Mouse (Mus musculus): ENCODE results near the gene Capn1. TPM values are rescaled to one million over a fixed set of nuclear protein-coding genes. Genes with fewer than 3 reads are reported as not detected.
"Not testable (repeated sequence)": the region's sequence is repeated elsewhere in the genome, so short reads cannot be mapped to it uniquely, and the experiment has no call there.

Gene Capn1
- 10 to 100 TPM; 48.8 to 56.7 TPM for polyA plus RNA-seq (2017; shearing (Covaris generic))

DNA sequence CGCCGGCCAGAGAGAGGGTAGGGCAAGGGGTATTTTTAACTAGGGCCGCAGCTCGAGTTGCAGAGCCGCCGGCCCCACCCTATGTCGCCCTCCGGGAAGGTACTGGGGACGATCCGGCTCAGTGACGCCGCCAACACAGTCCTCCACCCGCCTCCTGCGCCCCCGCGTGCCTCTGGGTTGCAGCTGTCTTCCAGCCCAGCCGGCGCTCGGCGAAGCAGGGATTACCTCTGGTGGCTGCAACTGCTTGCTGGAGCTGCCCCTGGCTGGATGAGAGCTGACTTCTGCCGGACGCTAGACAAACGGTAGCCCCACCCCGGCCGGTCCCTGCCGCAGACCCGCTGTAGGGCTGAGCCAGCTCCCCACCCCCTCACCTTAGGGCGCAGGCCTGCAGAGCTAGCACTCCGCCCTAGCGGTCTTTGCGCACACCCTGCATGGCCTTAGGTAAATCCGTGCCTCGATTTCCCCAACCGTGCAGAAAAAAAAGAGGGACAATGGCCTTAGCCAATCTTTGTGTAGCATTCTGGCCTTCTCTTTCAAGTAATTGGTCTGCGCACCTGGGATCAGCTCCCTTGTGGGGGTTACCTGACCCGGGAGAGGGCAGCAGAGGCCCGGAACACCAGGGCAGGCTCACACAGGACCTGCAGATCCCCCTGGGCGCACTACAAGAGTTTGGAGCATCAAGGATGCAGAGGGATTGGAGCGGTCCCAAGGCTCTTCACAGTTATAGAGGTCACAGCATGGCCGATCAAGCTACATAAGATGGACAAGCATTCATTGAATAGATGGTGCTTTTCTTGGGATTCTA, at the start of gene Capn1:
Capn1 (minus strand) TSS at position 387 of the 805 bp plus-strand sequence.
- ATAC-seq = peak; percentile 64

DNA sequence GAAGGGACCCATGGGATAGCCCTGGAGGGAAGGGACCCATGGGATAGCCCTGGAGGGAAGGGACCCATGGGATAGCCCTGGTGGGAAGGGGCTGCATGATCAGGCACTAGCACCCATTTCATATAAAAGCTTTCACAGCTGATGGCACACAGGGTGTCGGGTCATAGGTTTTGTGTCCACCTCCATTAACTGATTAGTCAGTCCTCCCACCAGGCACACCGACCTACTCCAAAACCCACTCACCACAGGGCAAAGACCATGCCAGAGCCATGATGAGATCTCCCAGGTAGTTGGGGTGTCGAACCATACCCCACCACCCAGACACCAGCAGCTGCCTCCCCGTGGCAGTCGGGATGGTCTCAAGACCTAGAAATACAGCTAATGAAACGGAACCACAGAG, 47.4 kb upstream of the Capn1 start:
- no peak for ATAC-seq

DNA sequence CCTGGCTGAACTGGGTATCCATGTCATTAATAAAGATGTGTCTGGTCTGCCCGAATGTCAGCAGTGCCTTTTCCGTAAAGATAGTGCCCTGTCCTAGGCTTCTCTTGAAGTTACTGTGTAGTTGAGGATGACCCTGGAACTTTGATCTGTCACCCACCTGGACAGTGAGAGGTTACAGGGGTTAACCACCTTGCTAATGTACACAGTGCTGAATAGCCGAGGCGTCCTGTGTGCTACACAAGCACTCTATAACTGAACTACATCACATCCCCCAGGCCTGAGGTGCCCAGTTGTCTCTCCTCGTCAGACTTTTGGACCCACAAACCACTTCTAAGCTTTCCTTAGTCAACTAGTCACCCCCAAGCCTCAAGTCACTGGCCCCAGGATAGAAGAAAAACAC, 46.7 kb upstream of the Capn1 start:
- no peak for ATAC-seq

GRCm38 (mm10) chr19:6061641-6062302, 46.1 kb upstream of the Capn1 start:
- peak; percentile 22 for ATAC-seq

- peak; percentile 83 for ATAC-seq
These were observed 45.4 kb upstream of the Capn1 start, which contains the start of gene Znhit2 for GRCm38 (mm10) chr19:6061021-6061533. Gene Znhit2 (plus strand): TSS chr19:6061192.

- ATAC-seq = no peak
These were observed 43.3 kb upstream of the Capn1 start for GRCm38 (mm10) chr19:6058966-6059365.

DNA sequence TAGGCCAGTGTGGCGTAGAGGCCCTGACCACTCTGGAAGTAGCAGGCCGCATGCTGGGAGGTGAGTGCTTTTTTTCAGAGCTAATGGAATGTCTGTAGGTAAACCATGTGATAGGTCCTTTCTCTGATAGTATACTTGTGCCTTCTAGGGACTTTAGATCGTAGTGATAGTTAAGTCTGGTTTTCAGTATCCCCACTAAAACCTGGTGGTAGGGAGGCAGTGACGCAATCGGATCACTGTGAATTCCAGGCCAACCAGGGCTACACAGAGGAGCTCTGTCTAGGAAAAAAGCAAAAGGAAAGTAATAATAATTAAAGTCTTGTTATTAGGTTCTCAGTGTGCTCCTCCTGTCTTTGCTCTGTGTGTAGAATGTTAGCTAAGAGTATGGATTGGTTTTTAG, 42.8 kb upstream of the Capn1 start:
- ATAC-seq = no peak

GRCm38 (mm10) chr19:6057313-6058096, 41.8 kb upstream of the Capn1 start, which contains the start of the genes Mrpl49 and Fau:
Gene Mrpl49 (minus strand): TSS chr19:6057785.
Gene Fau (plus strand): TSS chr19:6057844.
- peak; percentile 68 for ATAC-seq

DNA sequence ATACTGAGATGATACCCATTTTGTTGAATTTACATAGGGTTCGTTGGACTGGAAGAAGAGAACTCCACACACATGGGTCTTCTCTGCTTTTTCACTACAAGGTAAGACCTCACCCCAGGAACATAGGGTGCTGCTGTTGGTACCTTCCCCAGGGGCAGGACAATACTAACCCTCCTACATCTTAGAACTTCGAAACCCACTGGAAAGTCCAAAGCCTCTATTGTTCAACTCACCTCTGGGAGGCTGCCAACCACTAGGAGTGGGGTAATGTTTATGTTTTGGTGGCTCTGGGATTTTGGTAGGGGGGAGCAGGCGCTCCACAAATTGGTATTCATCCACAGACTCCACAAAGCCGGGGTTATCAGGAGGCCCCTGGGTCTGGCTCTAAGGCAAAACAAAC, 41.0 kb upstream of the Capn1 start:
- ATAC-seq = no peak

- ATAC-seq = no peak
These were observed 38.6 kb upstream of the Capn1 start for GRCm38 (mm10) chr19:6054296-6054695.

DNA sequence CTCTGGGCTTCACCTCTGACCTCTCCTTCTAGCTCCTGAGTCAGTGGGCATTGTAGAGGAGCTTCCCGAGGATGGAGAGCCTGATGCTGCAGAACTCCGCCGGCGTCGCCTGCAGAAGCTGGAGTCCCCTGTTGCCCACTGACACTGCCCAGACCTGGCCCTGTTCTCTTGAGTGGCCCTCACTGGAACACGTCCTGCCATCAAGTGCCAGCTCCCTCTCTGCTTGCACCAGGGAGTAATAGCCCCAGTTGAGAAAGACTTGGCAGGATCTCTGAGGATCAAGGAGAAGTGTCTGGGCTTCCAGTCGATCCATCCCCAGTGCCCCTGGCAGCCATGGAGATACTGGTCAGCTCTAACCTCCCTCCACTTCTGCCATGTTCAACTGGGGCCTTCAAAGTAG, 36.8 kb upstream of the Capn1 start:
- no peak for ATAC-seq

GRCm38 (mm10) chr19:6048681-6049410, 33.1 kb upstream of the Capn1 start:
- no peak for ATAC-seq

DNA sequence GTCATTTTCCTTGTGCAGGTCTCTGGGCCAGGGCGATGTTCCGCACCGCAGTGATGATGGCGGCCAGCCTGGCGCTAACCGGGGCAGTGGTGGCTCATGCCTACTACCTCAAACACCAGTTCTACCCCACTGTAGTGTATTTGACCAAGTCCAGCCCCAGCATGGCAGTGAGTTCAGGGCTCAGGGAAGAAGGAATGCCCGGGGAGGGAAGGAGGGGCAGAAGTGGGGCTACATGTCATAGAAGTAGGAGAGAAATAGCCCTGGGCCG, 32.1 kb upstream of the Capn1 start:
- no peak for ATAC-seq

DNA sequence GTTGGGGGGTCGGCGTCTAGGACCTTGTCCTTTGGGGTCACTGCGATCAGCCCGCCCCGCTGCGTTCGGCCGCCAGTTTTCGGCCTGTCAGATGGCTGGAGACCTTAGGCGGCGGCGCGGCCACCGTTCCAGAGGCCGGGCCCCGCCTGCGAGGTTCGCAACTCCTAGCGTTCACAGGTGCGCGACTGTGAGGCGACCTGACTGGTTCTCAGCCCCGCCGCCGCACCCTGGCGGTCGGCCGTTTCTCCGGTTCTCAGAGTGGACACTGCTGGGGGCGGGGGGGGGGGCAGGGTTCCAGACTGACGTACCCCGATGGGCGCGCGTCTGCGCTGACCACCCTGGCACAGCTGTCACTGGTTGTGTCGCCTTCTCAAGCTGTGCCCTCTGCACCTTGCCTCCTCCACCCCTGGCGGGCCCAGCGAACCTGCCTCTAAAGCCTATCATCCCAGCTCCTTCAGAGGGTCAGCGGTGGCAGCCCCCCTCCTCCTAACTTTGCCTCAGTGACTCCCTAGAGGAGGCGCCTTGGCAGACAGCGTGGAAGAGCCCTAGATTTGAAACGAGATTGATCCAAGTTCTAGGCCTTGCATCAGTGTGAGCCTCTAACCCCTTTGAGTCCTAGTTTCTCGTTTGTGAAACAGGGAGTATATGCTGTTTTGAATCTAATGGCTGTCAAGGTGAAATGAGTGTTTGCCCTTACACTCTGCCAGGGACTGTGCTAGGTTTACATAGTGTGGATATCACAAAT, 31.6 kb upstream of the Capn1 start:
- ATAC-seq = no peak

- peak; percentile 89 for ATAC-seq
These were observed 30.8 kb upstream of the Capn1 start, which contains the start of gene Syvn1 for GRCm38 (mm10) chr19:6046294-6047153. Gene Syvn1 (plus strand): TSS chr19:6046576.

DNA sequence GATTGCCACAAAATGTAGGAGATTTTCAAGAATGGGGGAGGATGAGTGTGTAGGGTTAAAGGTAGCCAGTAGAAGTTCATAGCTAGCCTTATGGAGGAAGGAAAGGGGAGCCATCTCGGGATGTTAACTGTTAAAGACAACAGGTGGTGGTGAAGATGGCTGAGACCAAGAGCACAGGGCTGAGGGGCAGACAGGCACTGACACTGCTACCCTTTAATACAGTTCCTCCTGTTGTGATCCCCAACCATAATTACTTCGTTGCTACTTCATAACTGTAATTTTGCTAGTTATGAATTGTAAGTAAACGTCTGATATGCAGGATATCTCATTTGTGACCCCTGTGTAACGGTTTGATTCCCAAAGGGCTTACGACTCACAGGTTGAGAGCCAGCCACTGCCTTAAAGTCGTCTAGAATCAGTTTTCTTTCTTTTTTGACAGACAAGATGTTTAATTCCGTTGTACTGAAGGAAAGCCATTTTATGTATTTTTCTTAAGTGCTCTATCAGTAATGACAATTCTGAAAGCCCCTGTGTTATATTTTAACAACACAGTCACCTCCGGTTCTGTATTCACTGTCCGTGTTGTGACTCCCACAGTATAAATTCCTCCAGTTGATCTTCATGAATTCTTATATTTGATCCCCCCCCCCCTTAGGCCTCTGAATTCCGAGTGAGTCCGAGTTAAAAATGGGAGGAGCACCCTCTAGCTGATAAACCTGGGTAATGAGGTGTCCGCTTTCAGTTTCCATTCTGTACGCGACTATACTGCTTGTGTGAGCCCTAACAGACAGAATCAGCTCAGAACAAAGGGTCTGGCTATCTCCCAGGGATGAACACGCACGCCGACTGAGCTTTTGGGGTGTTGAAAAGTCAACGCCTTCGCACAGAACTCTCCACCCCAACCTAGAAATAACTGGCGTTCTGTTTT, 29.9 kb upstream of the Capn1 start:
- peak; percentile 33 for ATAC-seq

DNA sequence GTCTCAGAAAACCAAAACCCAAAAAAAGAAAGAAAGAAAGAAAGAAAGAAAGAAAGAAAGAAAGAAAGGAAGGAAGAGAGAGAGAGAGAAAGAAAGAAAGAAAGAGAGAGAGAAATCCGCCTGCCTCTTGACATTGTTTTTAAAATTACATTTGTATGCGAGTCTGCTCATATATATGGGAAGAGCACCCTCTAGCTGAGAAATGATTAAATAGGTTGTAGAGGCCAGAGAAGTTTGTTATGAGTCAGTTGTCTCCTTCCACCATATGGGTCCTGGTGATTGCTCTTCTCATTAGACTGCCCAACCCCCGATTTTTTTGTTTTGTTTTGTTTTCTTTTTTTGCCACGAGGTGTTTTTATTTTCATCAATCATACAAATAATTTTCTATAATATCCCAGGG, 28.4 kb upstream of the Capn1 start:
- ATAC-seq = not testable (repeated sequence)

GRCm38 (mm10) chr19:6042293-6042692, 26.6 kb upstream of the Capn1 start:
- ATAC-seq = no peak

DNA sequence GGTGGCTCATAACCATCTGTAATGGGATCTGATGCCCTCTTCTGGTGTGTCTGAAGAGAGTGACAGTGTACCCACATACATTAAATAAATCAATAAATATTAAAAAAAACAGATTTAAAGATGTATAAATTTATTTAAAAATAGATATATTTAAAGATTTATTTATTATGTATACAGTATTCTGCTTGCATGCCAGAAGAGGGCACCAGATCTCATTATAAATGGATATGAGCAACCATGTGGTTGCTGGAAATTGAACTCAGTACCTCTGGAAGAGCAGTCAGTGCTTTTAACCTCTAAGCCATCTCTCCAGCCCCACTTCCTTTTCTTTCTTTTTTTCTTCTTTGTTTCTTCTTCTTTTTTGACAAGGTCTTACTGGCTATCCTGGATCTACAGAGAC, 24.3 kb upstream of the Capn1 start:
- no peak for ATAC-seq

Data from activated CD4-positive, CD25-positive, alpha-beta regulatory T cell, adult 4 months (primary cell).